Mouse (Mus musculus) yolk sac, embryonic 10.5 days (tissue): ENCODE data around the gene Skor1.

Experiments
- DNase-seq: peaks from one replicate; pipeline ENCODE4 v3.0.0-alpha.2; 2017; ENCODE audit warnings: low spot score

Gene Skor1

GRCm38 (mm10) chr9:63148410-63149371 is at the start of gene Skor1:
Gene Skor1, minus strand, starts transcription at chr9:63148961.
- DNase-seq = no peak

GRCm38 (mm10) chr9:63197252-63197651 is 48.5 kb upstream of the Skor1 start:
- DNase-seq = no peak

GRCm38 (mm10) chr9:63196114-63196682 is 47.4 kb upstream of the Skor1 start:
- DNase-seq = no peak

GRCm38 (mm10) chr9:63195523-63195922 is 46.8 kb upstream of the Skor1 start:
- no peak for DNase-seq

DNA sequence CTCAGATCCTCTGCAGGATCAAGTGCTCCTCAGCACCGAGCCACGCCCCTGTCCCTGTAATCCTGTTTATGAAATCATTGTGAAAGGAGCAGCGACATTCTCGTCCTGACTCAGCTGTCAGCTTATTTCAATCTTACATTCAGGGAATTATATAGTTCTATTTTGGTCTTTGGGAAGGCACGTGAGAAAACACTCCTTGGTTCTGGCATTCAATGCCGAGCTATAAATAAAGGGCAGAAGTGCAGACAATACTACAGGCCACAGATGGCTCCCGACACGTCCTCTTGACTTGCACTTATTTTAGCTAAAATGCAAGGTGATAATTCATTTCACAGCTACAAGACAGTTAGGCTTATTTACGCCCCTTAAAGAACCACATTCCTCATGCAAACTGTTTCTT is 46.0 kb upstream of the Skor1 start:
- no peak for DNase-seq

GRCm38 (mm10) chr9:63192809-63193208 is 44.0 kb upstream of the Skor1 start:
- no peak for DNase-seq

- DNase-seq = no peak
Observed at GRCm38 (mm10) chr9:63187310-63187709, 38.5 kb upstream of the Skor1 start.

GRCm38 (mm10) chr9:63185249-63185648 is 36.5 kb upstream of the Skor1 start:
- DNase-seq = peak; percentile 76

DNA sequence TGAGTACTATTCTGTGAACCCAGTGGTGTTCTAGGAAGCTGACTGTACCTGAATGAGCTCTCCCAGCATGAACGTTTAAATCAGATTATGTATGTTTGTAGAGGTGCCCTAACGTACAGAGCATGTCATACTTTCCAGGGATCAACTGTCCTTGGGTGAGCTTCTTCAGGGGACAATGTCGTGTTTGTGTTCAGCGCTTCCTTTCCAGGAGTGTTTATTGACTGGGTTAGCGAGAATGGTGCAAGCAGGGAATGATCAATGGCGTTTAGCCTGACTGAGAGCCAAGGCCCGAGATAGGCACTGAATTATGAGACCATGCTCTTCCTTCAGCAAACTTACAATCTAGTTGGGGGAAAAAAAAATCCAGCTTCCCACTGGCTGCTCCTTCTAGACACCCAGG is 35.1 kb upstream of the Skor1 start:
- DNase-seq = no peak

DNA sequence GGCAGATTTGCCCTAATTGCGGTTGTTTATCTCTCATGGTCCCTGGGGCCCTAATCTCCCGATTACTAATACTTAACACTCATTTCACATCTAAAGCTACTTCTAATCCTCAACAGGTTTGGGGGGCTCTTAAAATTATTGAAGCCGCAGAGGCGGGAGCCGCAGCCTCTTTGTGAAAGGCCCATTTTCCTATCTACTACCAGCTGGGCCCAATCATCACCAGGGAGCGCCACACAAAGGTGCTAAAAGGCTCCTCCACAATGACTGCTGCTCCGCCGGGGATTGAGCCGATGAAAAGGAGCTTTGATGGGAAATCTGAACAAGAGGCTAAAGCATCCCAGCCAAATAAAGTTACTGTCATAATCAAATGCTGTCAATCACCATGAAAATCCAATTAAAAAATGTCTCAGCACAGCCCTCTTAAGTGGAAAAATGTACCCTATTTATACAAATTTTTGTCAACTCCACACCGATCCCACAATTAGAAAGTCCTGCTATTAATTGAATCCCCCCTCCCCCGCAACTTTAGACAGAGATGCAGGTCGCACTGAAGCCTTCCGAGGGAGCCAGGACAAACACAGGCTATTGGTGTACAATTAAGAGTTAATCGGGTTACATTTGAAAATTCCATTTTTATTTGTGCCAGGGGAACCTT is 33.7 kb upstream of the Skor1 start:
- DNase-seq = no peak

- no peak for DNase-seq
Observed at GRCm38 (mm10) chr9:63181337-63182178, 32.8 kb upstream of the Skor1 start.

DNA sequence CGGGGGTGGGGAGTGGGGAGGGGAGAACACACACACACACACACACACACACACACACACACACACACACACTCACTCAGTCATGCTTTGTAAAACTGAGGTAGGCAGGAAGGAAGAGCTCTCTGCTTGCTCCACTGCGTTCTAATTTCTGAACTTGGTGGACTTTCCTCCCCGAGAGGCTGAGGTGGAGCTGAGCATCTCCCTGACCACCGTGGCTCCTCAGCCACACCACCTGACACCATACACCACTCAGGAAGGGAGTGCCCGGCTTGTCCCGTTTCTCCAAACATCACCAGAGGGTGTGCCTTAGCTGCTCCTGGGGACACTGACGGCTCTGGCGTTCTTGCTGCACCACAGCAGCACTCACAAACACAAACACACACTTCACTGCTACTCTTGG is 29.5 kb upstream of the Skor1 start:
- DNase-seq = no peak

DNA sequence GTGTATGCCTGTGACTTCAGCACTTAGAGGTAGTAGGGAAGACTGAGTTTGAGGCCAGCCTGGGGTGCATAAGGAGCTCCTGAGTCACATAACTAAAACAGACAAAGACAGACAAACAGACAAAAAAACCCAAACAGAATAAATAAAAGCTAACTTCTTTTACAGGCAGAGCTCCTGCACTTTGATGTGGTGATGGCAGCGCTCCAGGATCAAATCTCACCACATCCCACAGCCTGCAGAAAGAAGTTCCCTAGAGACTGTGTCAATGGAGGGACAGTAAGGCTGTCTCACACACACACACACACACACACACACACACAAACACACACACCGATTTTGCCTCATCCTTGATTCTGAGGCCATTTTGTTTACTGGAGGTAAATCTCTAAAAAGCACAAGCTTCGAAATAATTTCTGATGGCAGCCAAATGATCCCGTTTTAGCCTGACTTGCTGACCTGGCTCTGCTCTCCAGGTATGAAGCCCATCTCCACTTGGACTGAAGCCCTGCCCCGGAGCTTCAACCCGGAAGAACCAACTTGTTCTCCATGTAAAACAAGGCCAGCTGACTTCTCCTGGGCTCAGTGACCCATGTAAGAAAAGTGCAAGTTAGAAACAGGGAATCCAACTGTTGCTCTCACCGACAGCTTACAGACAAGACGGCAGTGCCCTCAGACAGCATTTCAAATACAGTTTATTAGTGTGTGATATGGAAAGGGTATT is 25.4 kb upstream of the Skor1 start:
- DNase-seq = no peak

GRCm38 (mm10) chr9:63171951-63172350 is 23.2 kb upstream of the Skor1 start:
- DNase-seq = no peak

DNA sequence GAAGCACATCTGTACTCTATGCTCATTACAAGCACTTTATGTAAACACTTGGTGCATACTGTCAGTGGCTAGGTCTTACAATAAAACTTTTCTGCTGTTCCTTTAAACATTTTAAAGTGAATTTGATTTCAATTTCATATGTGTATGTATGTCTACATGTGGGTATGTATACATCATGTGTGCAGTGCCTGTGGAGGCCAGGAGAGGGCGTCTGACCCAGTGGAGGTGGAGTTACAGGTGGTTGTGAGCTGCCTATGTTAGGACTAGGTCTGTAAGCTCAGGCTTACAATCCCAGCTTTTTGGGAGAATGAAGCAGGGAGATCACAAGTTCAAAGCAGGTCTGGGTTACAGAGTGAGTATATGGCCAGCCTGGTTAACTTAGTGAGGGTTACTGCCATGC is 20.4 kb upstream of the Skor1 start:
- no peak for DNase-seq

GRCm38 (mm10) chr9:63165070-63165469 is 16.3 kb upstream of the Skor1 start:
- no peak for DNase-seq

DNA sequence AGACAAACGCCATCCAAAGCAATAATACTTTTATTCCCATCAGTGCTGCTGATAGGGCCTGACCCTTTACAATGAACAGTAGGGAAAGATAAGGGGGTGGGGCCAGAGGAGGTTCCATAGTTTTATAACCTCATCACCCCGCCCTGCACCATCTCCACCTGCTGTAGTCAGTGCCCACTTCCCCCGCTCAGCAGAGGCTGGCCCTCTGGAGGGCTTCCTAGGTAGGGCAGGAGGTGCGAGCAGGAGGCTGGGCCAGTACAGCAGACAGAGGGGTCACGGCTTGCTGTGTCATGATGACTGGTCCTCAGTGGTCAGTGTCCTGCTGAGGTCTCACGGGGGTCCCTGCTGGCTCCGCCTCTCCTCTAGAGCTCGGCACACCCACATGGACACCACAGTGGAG is 15.0 kb upstream of the Skor1 start:
- DNase-seq = no peak

DNA sequence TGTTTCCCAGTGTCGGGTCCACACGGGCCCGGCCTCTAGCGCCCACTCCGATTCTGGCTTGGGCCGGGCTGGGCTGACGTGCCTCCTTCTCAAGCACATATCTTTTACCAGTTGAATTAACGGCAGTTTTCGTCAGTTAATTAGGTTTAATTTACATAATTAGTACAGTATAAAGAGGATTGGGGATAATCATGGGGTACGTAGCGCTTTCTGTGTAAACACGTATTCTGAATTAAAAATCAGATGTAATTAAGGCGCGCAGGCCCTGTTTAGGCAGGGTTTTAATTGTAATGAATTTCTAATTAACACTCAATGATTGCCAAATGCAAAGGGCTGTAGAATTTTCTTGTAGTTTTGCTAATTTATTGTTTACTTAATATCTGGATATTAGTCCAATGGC is 3.2 kb upstream of the Skor1 start:
- DNase-seq = no peak

DNA sequence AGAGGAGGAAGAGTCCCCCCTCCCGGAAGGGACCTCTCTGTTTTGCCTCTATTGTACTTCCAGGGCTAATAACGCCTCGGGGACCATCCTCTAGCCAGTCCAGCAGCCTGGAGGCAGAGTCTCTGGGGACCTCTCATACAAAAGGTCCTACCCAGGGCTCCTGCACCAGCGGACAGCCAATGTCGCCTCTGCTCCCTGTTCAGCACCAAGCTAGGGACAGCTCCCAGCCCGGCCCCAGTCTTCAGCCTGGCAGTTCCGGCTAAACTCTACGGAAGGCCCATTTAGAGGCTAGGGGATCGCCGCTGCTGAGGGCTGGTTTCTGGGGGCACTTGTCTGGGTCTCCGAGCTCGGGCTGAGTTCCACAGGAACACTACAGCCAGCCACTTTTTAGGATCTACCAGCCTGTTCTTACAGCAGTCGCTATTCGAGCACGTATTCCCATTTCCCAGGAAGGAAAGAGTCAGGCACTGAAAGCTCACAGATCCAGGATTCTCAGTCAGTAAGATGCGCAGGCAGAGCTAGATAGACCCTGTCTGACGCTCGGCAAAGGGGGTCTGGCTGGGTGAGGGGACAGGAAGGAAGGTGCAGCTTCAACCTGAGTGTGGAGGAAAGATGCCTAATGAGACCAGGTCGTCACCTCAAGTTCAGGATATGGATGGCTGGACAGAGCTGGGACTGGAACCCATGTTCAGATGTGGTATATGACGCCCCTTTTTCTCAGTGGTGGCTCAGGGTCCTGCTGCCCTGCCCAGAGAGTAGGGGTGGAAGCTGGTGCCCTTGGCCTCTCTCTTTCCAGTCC is 2.5 kb upstream of the Skor1 start:
- peak; percentile 77 for DNase-seq

- DNase-seq = no peak
Observed at GRCm38 (mm10) chr9:63150086-63150800, 1.5 kb upstream of the Skor1 start.
